Mouse (Mus musculus) lung, embryonic 14.5 days (tissue): ENCODE results near the gene Drg1. TPM values are rescaled to one million over a fixed set of nuclear protein-coding genes. Genes with fewer than 3 reads are reported as not detected.
A peak's percentile ranks its signal among the peaks of the same experiment; 100 is the strongest.
"Not testable (repeated sequence)": the region's sequence is repeated elsewhere in the genome, so short reads cannot be mapped to it uniquely, and the experiment has no call there.

Experiments used
- ATAC-seq: fragments of 200-750 bp; cut with Nextera tagmentation; 2 replicates; pipeline ENCODE4 v1.8.0; 2017; ENCODE audit warnings: mild to moderate bottlenecking, moderate TSS enrichment, moderate library complexity; ENCODE audit not compliant: insufficient read depth
- DNase-seq: peaks from one replicate; pipeline ENCODE4 v3.0.0-alpha.2; 2015
- H3K27ac ChIP-seq: fragments of 300-500 bp; sonication (generic); 2 replicates; pipeline ENCODE4 v1.5.1; 2014; ENCODE audit warnings: low read depth, mild to moderate bottlenecking, moderate library complexity
- H3K27me3 ChIP-seq: fragments of 300-500 bp; sonication (generic); 2 replicates; pipeline ENCODE4 v1.6.1; 2014; ENCODE audit warnings: low read length, control low read depth; ENCODE audit not compliant: insufficient read depth
- H3K36me3 ChIP-seq: fragments of 300-500 bp; sonication (generic); 2 replicates; pipeline ENCODE4 v1.6.1; 2014; ENCODE audit warnings: control low read depth; ENCODE audit not compliant: insufficient read depth
- H3K4me1 ChIP-seq: fragments of 300-500 bp; sonication (generic); 2 replicates; pipeline ENCODE4 v1.6.1; 2014; ENCODE audit warnings: antibody characterized with exemption, control low read depth; ENCODE audit not compliant: insufficient read depth
- H3K4me2 ChIP-seq: fragments of 300-500 bp; sonication (generic); 2 replicates; pipeline ENCODE4 v1.6.1; 2014; ENCODE audit warnings: mild to moderate bottlenecking
- H3K4me3 ChIP-seq: fragments of 300-500 bp; sonication (generic); 2 replicates; pipeline ENCODE4 v1.5.1; 2014; ENCODE audit warnings: low read depth, low read length
- H3K9ac ChIP-seq: fragments of 300-500 bp; sonication (generic); 2 replicates; pipeline ENCODE4 v1.6.1; 2014
- H3K9me3 ChIP-seq: fragments of 300-500 bp; sonication (generic); 2 replicates; pipeline ENCODE4 v1.6.1; 2016; ENCODE audit warnings: low read depth, low read length, control low read depth
- WGBS: fragments of 180-500 bp; shearing (Covaris S2); extraction: QIAGEN DNeasy Blood & Tissue Kit; methylation state at CpG from one replicate; pipeline ENCODE4 v1.1.7; 2014; 5-methylcytosine and 5-hydroxymethylcytosine counted together
- polyA plus RNA-seq: library from polyadenylated mRNA; unstranded; fragments of >200 nt; fragmentation: Nextera tagmentation; extraction: Ambion mirVana; gene quantifications from 2 replicates; pipeline ENCODE4 v1.2.1, GENCODE M21; 2014

The Drg1 gene
- polyA plus RNA-seq, 1 experiment from 2014 or later, result 237 TPM

DNA sequence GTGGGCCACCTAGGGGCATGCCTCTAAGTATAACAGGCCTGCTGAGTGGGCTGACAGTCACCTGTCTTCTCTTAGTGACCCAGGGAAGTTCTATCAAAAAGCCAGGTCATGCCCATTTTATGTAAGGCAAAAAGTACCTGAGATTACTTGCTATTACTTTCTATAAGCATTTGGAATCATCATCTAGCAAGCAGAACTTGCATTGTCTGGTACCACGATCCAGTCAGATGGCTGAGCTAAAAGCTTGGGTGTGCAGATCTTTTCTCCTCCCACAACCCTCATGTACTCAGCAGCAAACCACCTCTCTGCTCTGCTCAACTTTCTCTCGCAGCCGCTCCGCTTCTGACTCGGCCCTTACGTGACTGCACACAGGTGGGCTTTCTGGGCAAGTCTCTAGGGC is 108.2 kb downstream of the Drg1 start:
- H3K9me3 ChIP-seq, result peaks cover 14% of the 10 kb centered on the region; the same call in 1 of the 2 replicates
- H3K4me1 ChIP-seq, H3K9ac ChIP-seq, ATAC-seq, H3K4me2 ChIP-seq, H3K27me3 ChIP-seq, H3K4me3 ChIP-seq, H3K27ac ChIP-seq, H3K36me3 ChIP-seq, DNase-seq: not testable (repeated sequence)
- 91% methylated on average over 6 of the region's 6 CpGs for WGBS

DNA sequence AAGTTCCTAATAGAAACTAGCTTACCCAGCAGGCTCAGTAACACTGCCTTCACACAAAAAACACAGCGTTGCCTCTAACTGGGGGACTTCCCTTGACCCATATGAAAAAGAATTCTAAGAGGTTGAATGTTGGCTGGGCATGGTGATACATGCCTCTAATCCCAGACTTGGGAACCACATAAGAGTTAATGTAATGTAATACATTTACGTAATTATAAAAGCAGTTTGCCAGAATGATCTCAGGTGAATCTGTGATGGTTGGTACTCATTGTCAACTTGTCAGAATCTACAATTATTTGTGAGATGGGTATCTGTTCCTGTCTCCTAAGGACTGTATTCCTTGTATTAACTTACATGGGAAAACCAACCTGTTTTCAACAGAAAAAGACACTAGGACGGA is 109.2 kb downstream of the Drg1 start:
- not testable (repeated sequence) for H3K27ac ChIP-seq, H3K9ac ChIP-seq, H3K9me3 ChIP-seq, H3K27me3 ChIP-seq, H3K4me3 ChIP-seq, H3K4me2 ChIP-seq, H3K36me3 ChIP-seq, ATAC-seq, H3K4me1 ChIP-seq, DNase-seq
- 94% methylated on average over 2 of the region's 3 CpGs for WGBS

DNA sequence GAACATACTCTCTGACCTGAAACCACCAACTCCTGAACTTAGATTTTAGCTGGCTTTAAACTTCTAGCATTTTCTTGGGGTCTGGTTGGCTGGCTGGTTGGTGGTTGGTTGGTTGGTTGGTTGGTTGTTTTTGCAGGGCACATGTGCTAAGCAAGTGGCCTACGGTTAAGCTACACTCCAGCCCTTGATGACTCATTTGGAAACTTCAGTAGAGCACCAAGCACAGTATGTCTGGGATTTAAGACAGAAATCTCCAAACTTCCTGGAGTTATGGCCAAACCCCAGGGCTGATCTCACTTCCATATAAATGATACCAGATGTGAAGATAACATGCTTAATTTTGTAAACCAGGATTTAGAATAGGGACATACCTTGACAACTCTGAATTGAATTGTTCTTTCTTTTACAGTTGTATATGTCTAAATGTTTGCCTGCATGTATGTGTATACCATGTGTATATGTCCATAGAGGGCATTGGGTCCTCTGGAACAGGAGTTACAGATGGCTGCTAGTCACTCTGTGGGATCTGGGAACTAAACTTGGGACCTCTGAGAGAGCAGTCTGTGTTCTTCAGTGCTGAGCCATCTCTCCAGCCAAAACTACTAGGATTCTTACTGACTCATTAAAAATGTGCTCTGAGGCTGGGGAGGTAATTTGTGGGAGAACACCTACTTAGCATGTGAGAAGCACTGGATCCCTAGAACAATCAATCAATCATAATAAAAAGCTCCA is 112.4 kb downstream of the Drg1 start:
- 73% methylated on average over 1 of the region's 1 CpGs for WGBS
- not testable (repeated sequence) for H3K9ac ChIP-seq

DNA sequence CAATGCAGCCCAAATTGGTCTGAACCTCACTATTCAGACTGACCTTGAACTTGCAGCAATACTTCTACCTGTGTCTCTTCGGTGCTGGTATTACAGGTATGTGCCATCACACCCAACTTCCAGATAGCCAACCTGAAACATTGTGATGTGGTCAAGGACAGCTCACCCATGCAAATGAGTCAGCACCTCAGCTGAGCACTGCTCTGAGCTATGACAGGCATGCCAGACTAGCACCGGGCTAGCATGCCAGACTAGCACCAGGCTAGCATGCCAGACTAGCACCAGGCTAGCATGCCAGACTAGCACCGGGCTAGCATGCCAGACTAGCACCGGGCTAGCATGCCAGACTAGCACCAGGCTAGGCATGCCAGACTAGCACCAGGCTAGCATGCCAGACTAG is 114.9 kb downstream of the Drg1 start:
- DNase-seq, H3K4me2 ChIP-seq, H3K36me3 ChIP-seq, H3K27me3 ChIP-seq, H3K27ac ChIP-seq, H3K4me3 ChIP-seq, H3K4me1 ChIP-seq, H3K9ac ChIP-seq: not testable (repeated sequence)
- ATAC-seq, result 0 out of 2 replicates have a peak, but pooled peaks have one; percentile 16
- peaks cover 12% of the 10 kb centered on the region for H3K9me3 ChIP-seq
- 92% methylated on average over 4 of the region's 4 CpGs for WGBS

More for the DNA sequence above, 112.4 kb downstream of the Drg1 start:
- not testable (repeated sequence) for H3K4me3 ChIP-seq, H3K27ac ChIP-seq, H3K4me2 ChIP-seq, H3K4me1 ChIP-seq, H3K27me3 ChIP-seq, H3K36me3 ChIP-seq
- DNase-seq (peak; percentile 32), ATAC-seq (peak; percentile 45)
- H3K9me3 ChIP-seq, result peaks cover 16% of the 10 kb centered on the region

DNA sequence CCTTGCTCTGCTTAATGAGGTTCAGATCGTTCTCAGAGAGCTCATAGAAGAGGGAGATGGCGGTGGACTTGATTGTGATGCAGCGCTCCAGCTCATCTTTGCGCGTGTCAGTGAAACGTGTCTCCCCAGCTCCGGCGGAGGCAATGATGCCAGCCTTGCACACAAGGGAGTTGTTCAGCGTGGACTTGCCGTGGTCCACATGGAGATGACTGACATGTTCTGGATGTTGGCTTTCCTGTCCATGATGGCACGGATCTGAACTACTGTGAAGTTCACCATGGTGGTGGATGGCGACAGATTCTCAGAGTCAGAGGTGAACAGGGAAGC is 115.6 kb downstream of the Drg1 start:
- ATAC-seq, DNase-seq: not testable (repeated sequence)
- 95% methylated on average over 12 of the region's 12 CpGs for WGBS

DNA sequence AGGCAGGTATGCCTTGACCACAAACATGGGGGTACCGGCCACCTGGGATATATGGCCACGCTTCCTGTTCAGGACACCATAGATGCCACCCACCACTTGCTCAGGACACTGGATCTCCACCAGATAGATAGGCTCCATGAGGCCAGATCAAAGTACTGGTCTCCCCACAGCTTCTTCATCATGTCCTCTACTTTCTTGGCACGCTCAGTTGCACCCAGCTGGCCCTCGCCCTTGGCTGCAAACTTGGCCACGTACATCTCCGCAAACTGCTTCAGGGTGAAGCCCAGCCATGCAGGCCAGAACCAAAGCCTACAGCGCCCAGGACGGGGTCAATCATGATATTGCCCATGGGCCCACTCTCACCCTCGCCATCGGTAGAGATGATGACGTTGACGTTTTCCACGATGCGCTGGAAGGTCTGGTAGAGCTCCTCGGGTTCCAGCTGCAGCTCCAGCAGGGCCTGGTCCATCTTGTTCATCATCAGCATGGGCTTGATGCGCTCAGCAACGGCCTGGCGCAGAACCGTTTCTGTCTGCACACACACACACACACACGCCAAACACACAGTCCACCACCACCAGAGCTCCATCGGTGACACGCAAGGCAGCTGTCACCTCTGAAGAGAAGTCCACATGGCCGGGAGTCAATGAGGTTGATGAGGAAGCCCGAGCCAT is 116.1 kb downstream of the Drg1 start:
- not testable (repeated sequence) for H3K36me3 ChIP-seq, ATAC-seq, H3K4me2 ChIP-seq, DNase-seq, H3K4me1 ChIP-seq, H3K9ac ChIP-seq, H3K27me3 ChIP-seq, H3K4me3 ChIP-seq, H3K27ac ChIP-seq
- H3K9me3 ChIP-seq, result peaks cover 12% of the 10 kb centered on the region
- 93% methylated on average over 24 of the region's 24 CpGs for WGBS

More for the DNA sequence above, 115.6 kb downstream of the Drg1 start:
- not testable (repeated sequence) for H3K9ac ChIP-seq, H3K36me3 ChIP-seq, H3K27ac ChIP-seq, H3K27me3 ChIP-seq, H3K4me2 ChIP-seq, H3K4me3 ChIP-seq, H3K4me1 ChIP-seq
- H3K9me3 ChIP-seq, result peaks cover 12% of the 10 kb centered on the region

DNA sequence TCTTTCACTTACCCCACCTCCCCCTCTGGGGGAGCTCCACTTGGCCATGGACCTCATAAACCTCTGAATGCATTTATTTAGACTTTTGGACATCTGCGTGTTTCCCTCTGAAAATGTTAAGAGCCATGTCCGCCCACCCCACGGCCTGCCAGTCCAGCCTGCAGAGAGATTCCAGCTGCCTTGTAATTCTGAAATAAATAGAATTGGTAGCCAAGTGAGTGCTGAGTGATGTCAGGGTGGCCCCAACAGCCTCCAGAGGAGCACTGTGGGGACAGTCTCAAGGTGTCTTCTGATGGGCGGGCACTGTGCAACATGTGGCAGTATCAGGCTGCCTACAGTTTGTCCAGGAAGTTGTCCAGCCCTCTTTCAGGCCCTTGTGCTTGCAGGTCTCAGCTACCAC is 116.7 kb downstream of the Drg1 start:
- H3K4me1 ChIP-seq, H3K9ac ChIP-seq, H3K4me2 ChIP-seq, H3K27me3 ChIP-seq, ATAC-seq, H3K4me3 ChIP-seq, H3K36me3 ChIP-seq, DNase-seq, H3K27ac ChIP-seq: not testable (repeated sequence)
- 93% methylated on average over 4 of the region's 4 CpGs for WGBS
- peaks cover 12% of the 10 kb centered on the region for H3K9me3 ChIP-seq

DNA sequence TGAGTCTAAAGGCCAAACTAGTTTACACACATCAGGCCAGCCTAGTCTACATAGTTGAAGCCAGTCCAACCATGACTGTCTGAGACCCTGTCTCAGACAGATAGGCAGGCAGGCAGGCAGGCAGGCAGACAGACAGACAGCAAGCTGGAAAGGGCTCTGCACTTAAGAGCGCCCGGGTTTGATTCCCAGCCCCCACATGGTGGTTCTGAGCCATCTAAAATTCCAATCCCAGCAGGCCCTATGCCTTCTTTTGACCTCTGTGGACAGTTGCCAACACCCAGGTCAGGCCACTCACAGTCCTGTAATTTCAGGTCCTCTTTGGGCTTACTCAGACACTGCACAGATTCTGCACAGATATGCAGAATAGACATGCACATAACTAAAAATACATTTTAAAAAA is 119.4 kb downstream of the Drg1 start:
- 92% methylated on average over 2 of the region's 2 CpGs for WGBS

DNA sequence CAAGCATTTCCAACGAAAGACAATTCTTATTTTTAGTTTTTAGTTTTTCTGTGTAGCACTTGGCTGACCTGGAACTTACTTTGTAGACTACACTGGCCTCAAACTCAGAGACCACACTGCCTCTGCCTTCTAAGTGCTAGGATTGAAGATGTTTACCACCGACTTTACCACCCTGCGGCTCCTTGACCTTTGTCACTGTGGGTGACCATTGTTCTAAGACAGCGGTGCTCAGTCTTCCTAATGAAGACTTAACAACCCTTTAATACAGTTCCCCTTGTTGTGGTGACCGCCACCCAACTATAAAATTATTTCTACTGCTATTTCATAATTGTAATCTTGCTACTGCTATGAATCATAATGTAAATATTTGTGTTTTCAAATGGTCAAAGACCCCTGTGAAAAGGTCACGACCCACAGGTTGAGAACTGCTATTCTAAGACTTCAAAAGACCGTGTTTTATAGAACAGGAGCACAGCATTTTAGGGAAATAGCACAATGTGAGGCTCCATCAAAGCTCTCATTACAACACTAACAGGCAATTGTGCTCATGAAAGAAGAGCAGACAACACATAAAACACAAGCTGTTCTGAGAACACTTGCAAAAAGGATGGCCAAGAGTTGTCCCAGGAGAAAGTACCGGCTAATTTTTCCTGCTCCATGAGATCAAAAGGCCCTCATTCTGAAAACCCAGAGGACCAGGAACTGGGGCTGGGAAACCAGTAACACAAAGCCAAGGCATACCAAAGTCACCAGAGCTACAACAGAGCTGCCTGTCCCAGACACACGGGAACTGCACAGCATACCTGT is 120.7 kb downstream of the Drg1 start:
- H3K27me3 ChIP-seq, H3K27ac ChIP-seq, H3K4me2 ChIP-seq, ATAC-seq, H3K4me3 ChIP-seq, H3K4me1 ChIP-seq, H3K9me3 ChIP-seq, DNase-seq, H3K9ac ChIP-seq, H3K36me3 ChIP-seq: not testable (repeated sequence)
- WGBS, result 69% methylated on average over 7 of the region's 9 CpGs

More for the DNA sequence above, 119.4 kb downstream of the Drg1 start:
- H3K4me2 ChIP-seq, H3K27ac ChIP-seq, ATAC-seq, H3K9ac ChIP-seq, H3K9me3 ChIP-seq, H3K4me3 ChIP-seq, H3K4me1 ChIP-seq, H3K27me3 ChIP-seq, H3K36me3 ChIP-seq, DNase-seq: not testable (repeated sequence)

DNA sequence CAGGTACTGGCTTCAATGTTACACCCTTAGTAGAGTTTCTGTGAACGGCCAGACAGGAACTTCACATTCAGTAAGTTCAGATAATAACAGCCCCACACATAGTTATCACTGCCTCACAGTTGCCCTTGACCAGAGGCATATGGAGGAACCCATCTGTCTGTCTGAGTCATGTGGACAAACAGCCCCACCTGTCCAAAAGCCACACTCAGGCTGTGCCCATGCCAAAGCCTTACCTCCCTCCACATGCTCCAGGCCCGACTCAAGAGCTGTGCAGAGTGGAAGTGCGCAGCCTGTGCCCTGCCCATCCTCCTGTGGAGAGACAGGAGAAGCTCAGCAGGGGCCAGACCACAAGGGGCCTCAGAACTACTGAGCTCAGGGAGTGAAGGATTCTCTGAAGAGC is 122.2 kb downstream of the Drg1 start:
- H3K4me1 ChIP-seq, ATAC-seq, H3K27me3 ChIP-seq, DNase-seq, H3K4me3 ChIP-seq, H3K36me3 ChIP-seq, H3K27ac ChIP-seq, H3K4me2 ChIP-seq, H3K9me3 ChIP-seq, H3K9ac ChIP-seq: not testable (repeated sequence)
- WGBS, result 65% methylated on average over 3 of the region's 3 CpGs
